Mouse (Mus musculus) heart, adult 8-10 months (tissue): ENCODE results near the gene Efcab7. TPM values are rescaled to one million over a fixed set of nuclear protein-coding genes. Genes with fewer than 3 reads are reported as not detected.

Source experiments
- DNase-seq: peaks from one replicate; pipeline ENCODE4 v3.0.0; 2022; ENCODE audit warnings: low spot score
- total RNA-seq, 4 experiments: library from RNA; stranded (reverse); gene quantifications; 2 replicates each; pipeline ENCODE4 v1.2.4; 2022

The Efcab7 gene
- total RNA-seq, 4 experiments from 2014 or later: 0.66 to 3.7 (median 1.6) TPM

- DNase-seq: no peak
Measured at GRCm38 (mm10) chr4:99944606-99945005, 115.6 kb downstream of the Efcab7 start.

DNA sequence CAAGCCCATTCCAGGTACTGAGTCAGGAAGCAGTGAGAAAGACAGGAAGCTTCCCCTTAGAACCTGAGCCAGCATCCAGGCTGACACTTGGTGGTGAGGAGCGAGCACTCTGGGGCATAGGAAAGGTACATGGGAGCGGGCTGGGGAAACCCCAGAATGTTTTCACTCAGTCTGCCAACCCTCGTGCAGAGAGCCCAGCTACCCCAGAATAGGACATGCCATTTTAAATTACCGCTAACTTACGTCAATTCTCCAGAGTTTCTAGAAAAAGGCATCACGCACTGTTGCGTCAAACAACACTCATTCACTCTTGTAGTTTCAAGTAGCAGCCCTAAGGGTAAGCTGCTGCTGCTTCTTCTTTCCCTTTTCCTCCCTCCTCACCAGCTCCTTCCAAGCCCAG, 116.0 kb downstream of the Efcab7 start:
- DNase-seq: no peak

DNA sequence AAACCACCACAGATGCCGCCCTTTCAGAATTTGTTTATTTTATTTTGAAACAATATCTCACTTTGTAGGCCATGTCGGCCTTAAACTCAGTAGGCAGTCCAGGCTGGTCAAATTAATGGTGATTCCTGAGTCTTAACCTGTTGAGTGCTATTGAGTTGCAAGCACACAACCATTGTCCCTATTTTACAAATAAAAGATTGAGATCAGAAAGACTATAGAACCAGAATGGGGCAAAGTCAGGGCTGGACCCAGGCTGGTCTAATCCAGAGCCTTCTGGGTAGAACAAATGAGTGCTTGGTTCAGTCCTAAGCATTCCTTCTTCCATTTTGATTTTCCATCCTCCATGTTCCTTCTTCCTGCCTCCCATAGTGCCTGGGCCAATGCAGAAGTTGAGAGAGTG, 117.5 kb downstream of the Efcab7 start:
- no peak for DNase-seq

DNA sequence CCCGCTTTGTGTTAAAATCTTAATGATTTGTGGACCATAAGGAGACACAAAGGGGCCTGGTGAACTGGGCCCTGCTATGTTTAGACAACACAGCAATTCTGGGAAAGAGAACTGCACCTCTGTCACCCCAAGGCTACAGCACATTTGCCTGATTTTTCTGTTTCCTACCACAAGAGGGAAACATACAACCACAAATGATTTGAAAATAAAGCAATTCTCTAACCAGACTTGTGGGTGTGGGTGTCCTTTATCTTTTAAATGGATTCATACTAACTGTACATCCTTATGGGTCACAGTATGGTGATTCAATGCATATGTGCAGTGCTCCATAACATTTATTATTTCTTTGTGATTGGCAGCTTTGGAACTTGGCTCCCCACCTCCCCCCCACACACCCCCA, 118.2 kb downstream of the Efcab7 start:
- no peak for DNase-seq

- DNase-seq: no peak
Measured at GRCm38 (mm10) chr4:99947896-99948295, 118.9 kb downstream of the Efcab7 start.

GRCm38 (mm10) chr4:99953904-99954303, 124.9 kb downstream of the Efcab7 start:
- DNase-seq: no peak

GRCm38 (mm10) chr4:99955396-99955795, 126.4 kb downstream of the Efcab7 start:
- DNase-seq: no peak

- no peak for DNase-seq
Measured at GRCm38 (mm10) chr4:99957186-99957585, 128.2 kb downstream of the Efcab7 start.

GRCm38 (mm10) chr4:99958084-99958815, 129.3 kb downstream of the Efcab7 start:
- no peak for DNase-seq

- DNase-seq: no peak
Measured at GRCm38 (mm10) chr4:99959308-99959707, 130.3 kb downstream of the Efcab7 start.

Other genes with a start within 250 kb of the Efcab7 start
- gene Foxd3, start 172.9 kb upstream of the Efcab7 start, total RNA-seq: under 1 TPM; 0.34 to 0.69 (median 0.41) TPM
- 1 to 10 TPM; 5.0 to 8.2 (median 6.5) TPM for gene Alg6, start 113.5 kb upstream of the Efcab7 start, total RNA-seq
- gene Pgm1, start 100.2 kb downstream of the Efcab7 start, total RNA-seq: 100 to 1,000 TPM; 215 to 256 (median 242) TPM
- 1 to 10 TPM; 6.0 to 7.9 (median 6.6) TPM for gene Itgb3bp, start 100.6 kb downstream of the Efcab7 start, total RNA-seq